Mouse (Mus musculus) G1E (cell line): ENCODE results near the gene Rabgap1.

ENCODE experiments used
- CTCF ChIP-seq: IDR thresholded peaks from 2 replicates; pipeline ENCODE4 v1.5.1; 2012; ENCODE audit warnings: low read depth, low read length, inconsistent platforms, mixed read lengths
- GATA1 ChIP-seq: IDR thresholded peaks from 2 replicates; pipeline ENCODE4 v1.6.1; 2012; ENCODE audit warnings: borderline replicate concordance, low read length, inconsistent platforms, mixed read lengths
- GATA2 ChIP-seq: IDR thresholded peaks from 2 replicates; pipeline ENCODE4 v1.6.1; 2012; ENCODE audit warnings: low read depth, low read length, inconsistent platforms, borderline replicate concordance
- POLR2AphosphoS5 ChIP-seq: IDR thresholded peaks from 2 replicates; pipeline ENCODE4 v1.6.1; 2012; ENCODE audit warnings: low read depth, low read length, inconsistent platforms; ENCODE audit not compliant: insufficient replicate concordance
- TAL1 ChIP-seq: conservative IDR thresholded peaks from 2 replicates; pipeline ENCODE4 v1.6.1; 2012; ENCODE audit warnings: low read depth, low read length, inconsistent platforms, mixed read lengths

DNA sequence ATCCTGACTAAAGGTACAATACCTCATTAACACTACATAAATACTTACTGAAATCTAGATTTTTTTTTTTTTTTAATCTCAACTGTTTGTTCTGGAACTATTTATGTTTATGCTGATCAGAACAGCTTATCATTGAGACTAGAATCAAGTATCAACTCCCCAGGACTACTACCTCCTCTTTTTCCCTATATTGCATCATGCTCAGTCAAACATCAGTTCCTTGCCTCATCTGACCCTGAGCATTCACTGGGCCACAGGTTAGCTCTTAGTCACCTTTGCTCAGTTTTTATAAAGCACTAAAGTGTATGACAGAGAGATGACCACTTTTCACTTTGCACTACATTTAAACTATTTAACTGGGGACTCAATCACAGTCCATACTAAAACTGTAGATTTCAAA is 144.8 kb downstream of the Rabgap1 start:
- no peak for TF ChIP-seq CTCF
- no peak for TF ChIP-seq GATA1
- no peak for TF ChIP-seq GATA2
- no peak for TF ChIP-seq POLR2AphosphoS5
- no peak for TF ChIP-seq TAL1
